Mouse (Mus musculus) megakaryocyte, adult 5-6 weeks (primary cell): ENCODE results near the gene Dapp1. TPM values are rescaled to one million over a fixed set of nuclear protein-coding genes. Genes with fewer than 3 reads are reported as not detected.
"Not testable (repeated sequence)": the region's sequence is repeated elsewhere in the genome, so short reads cannot be mapped to it uniquely, and the experiment has no call there.

Source experiments
- ATAC-seq: 2 replicates; pipeline ENCODE4 v1.8.0; 2016; ENCODE audit warnings: mild to moderate bottlenecking, inconsistent platforms; ENCODE audit not compliant: poor library complexity, severe bottlenecking
- total RNA-seq, 2 experiments: library from RNA; stranded (forward) in 1 of 2; stranded (reverse) in 1 of 2; fragments of 153-499, 151-499 nt in 1 of 2; fragments of 221-1000, 200-1000 nt in 1 of 2; gene quantifications; 2 replicates each; pipeline versions ENCODE4 v1.2.3 to v1.2.4; 2015 to 2017

Dapp1 gene
- total RNA-seq, 2 experiments from 2014 or later: 74.2 to 112 TPM

GRCm38 (mm10) chr3:137992366-137992765 lies 11.0 kb upstream of the Dapp1 start:
- peak; percentile 77 for ATAC-seq

- ATAC-seq: peak; percentile 99
Measured at GRCm38 (mm10) chr3:137991183-137991582, 9.8 kb upstream of the Dapp1 start.

- ATAC-seq: no peak
Measured at GRCm38 (mm10) chr3:137989405-137989804, 8.1 kb upstream of the Dapp1 start.

GRCm38 (mm10) chr3:137980435-137981381 lies 637 bp downstream of the Dapp1 start:
- peak; percentile 61 for ATAC-seq

- ATAC-seq: no peak
Measured at GRCm38 (mm10) chr3:137978233-137978632, 3.1 kb downstream of the Dapp1 start.

GRCm38 (mm10) chr3:137977629-137978041 lies 3.7 kb downstream of the Dapp1 start:
- ATAC-seq: no peak

GRCm38 (mm10) chr3:137976943-137977628 lies 4.3 kb downstream of the Dapp1 start:
- no peak for ATAC-seq

- ATAC-seq: no peak
Measured at GRCm38 (mm10) chr3:137975856-137976423, 5.4 kb downstream of the Dapp1 start.

- ATAC-seq: peak; percentile 53
Measured at GRCm38 (mm10) chr3:137975435-137975834, 5.9 kb downstream of the Dapp1 start.

GRCm38 (mm10) chr3:137974306-137974705 lies 7.0 kb downstream of the Dapp1 start:
- ATAC-seq: no peak

- no peak for ATAC-seq
Measured at GRCm38 (mm10) chr3:137972989-137973388, 8.4 kb downstream of the Dapp1 start.

- no peak for ATAC-seq
Measured at GRCm38 (mm10) chr3:137972224-137972623, 9.1 kb downstream of the Dapp1 start.

- no peak for ATAC-seq
Measured at GRCm38 (mm10) chr3:137969951-137970350, 11.4 kb downstream of the Dapp1 start.

- ATAC-seq: peak; percentile 69
Measured at GRCm38 (mm10) chr3:137968820-137969486, 12.4 kb downstream of the Dapp1 start.

GRCm38 (mm10) chr3:137968105-137968819 lies 13.1 kb downstream of the Dapp1 start:
- ATAC-seq: peak; percentile 15

- ATAC-seq: not testable (repeated sequence)
Measured at GRCm38 (mm10) chr3:137964014-137964413, 17.3 kb downstream of the Dapp1 start.

GRCm38 (mm10) chr3:137963508-137963907 lies 17.8 kb downstream of the Dapp1 start:
- peak; percentile 81 for ATAC-seq

GRCm38 (mm10) chr3:137961736-137962385 lies 19.5 kb downstream of the Dapp1 start:
- ATAC-seq: no peak

- no peak for ATAC-seq
Measured at GRCm38 (mm10) chr3:137959456-137959855, 21.9 kb downstream of the Dapp1 start.

GRCm38 (mm10) chr3:137958352-137958751 lies 23.0 kb downstream of the Dapp1 start:
- ATAC-seq: no peak
